In genomic region chr11:46022983-46023382, GRCm38 (mm10) we compare ENCODE assay signal across 22 mouse cellular contexts. TPM values are rescaled to one million over a fixed set of nuclear protein-coding genes. Genes with fewer than 3 reads are reported as not detected.
"Had no signal": no experiment of that assay in that cellular context is flagged by ENCODE, and none has a peak within 500 bp of the region (broad histone marks: within the 10 kb centered on the region; RNA-seq: fewer than 3 reads in every experiment).

No protein-coding gene starts in this region.

- H3K4me2 ChIP-seq: liver, embryonic 15.5 days; lung, embryonic 15.5 days; midbrain, embryonic 11.5 days; midbrain, embryonic 13.5 days; midbrain, embryonic 15.5 days; neural tube, embryonic 12.5 days had no signal

- H3K9me3 ChIP-seq: liver, embryonic 15.5 days; lung, embryonic 15.5 days; midbrain, embryonic 13.5 days; midbrain, embryonic 15.5 days; neural tube, embryonic 12.5 days had no signal

- H3K36me3 ChIP-seq: liver, embryonic 15.5 days; lung, embryonic 15.5 days; midbrain, embryonic 13.5 days; midbrain, embryonic 15.5 days; neural tube, embryonic 12.5 days had no signal

- H3K4me1 ChIP-seq: megakaryocyte, embryonic 14.5 days; midbrain, embryonic 15.5 days; neural tube, embryonic 12.5 days had no signal

- H3K27me3 ChIP-seq: liver, embryonic 15.5 days; lung, embryonic 15.5 days; midbrain, embryonic 13.5 days; midbrain, embryonic 15.5 days; neural tube, embryonic 12.5 days had no signal

- H3K4me3 ChIP-seq: liver, embryonic 15.5 days; lung, embryonic 15.5 days; megakaryocyte, embryonic 14.5 days; midbrain, embryonic 13.5 days; midbrain, embryonic 15.5 days; neural tube, embryonic 12.5 days had no signal

- H3K9ac ChIP-seq: liver, embryonic 15.5 days; liver, postnatal 0 days; lung, embryonic 15.5 days; midbrain, embryonic 13.5 days; midbrain, embryonic 15.5 days; neural tube, embryonic 12.5 days had no signal

- DNase-seq: liver, postnatal 0 days; lung, adult 2 months; lung, postnatal 14 days; lung, postnatal 36 days; retina, postnatal 1 day; right cerebral cortex, adult 18-20 months; right cerebral cortex, postnatal 25 days; right cerebral cortex, postnatal 4 days; spleen, adult 18-20 months; thymus, adult 18-20 months; thymus, postnatal 14 days; thymus, postnatal 36 days had no signal

- ATAC-seq: liver, postnatal 0 days; lung, postnatal 0 days; midbrain, embryonic 13.5 days; midbrain, embryonic 15.5 days had no signal

- H3K27ac ChIP-seq: liver, embryonic 15.5 days; lung, embryonic 15.5 days; macrophage; midbrain, embryonic 13.5 days; midbrain, embryonic 15.5 days; neural tube, embryonic 12.5 days had no signal

RNA-seq across cellular contexts. Expression of gene Sox30, which starts 42.9 kb away (rescaled TPM):
- total RNA-seq: monocyte, adult 5-6 weeks had no signal
- polyA plus RNA-seq: liver, embryonic 15.5 days; macrophage had no signal
